Mouse (Mus musculus) lung, postnatal 0 days (tissue): Measurements from ENCODE around the gene Foxk1. TPM values are rescaled to one million over a fixed set of nuclear protein-coding genes. Genes with fewer than 3 reads are reported as not detected.

Experiments
- ATAC-seq: fragments of 200-750 bp; cut with Nextera tagmentation; 2 replicates; pipeline ENCODE4 v1.8.0; 2017; ENCODE audit warnings: moderate library complexity
- DNase-seq: peaks from one replicate; pipeline ENCODE4 v3.0.0-alpha.2; 2016; ENCODE audit warnings: low spot score
- H3K27ac ChIP-seq: fragments of 300-500 bp; sonication (generic); 2 replicates; pipeline ENCODE4 v1.5.1; 2014; ENCODE audit warnings: antibody characterized with exemption, mild to moderate bottlenecking, low read length, mixed read lengths
- H3K27me3 ChIP-seq: fragments of 300-500 bp; sonication (generic); replicated peaks from 2 replicates; pipeline ENCODE4 v1.6.1; 2014; ENCODE audit warnings: low read length, mixed read lengths; ENCODE audit not compliant: insufficient read depth
- H3K36me3 ChIP-seq: fragments of 300-500 bp; sonication (generic); 2 replicates; pipeline ENCODE4 v1.6.1; 2014; ENCODE audit warnings: low read length, mixed read lengths; ENCODE audit not compliant: insufficient read depth
- H3K4me1 ChIP-seq: fragments of 300-500 bp; sonication (generic); 2 replicates; pipeline ENCODE4 v1.6.1; 2014; ENCODE audit warnings: antibody characterized with exemption, low read depth, low read length, mixed read lengths; ENCODE audit not compliant: insufficient read depth
- H3K4me2 ChIP-seq: fragments of 300-500 bp; sonication (generic); replicated peaks from 2 replicates; pipeline ENCODE4 v1.6.1; 2014; ENCODE audit warnings: low read depth, mild to moderate bottlenecking, low read length, moderate library complexity, mixed read lengths
- H3K4me3 ChIP-seq: fragments of 300-500 bp; sonication (generic); 2 replicates; pipeline ENCODE4 v1.5.1; 2014; ENCODE audit warnings: low read depth, low read length
- H3K9ac ChIP-seq: fragments of 300-500 bp; sonication (generic); replicated peaks from 2 replicates; pipeline ENCODE4 v1.6.1; 2014; ENCODE audit warnings: low read depth, mild to moderate bottlenecking
- H3K9me3 ChIP-seq: fragments of 300-500 bp; sonication (generic); 2 replicates; pipeline ENCODE4 v1.6.1; 2016; ENCODE audit warnings: low read length, mixed read lengths
- CTCF ChIP-seq: IDR thresholded peaks from 2 replicates; pipeline ENCODE4 v1.5.1; 2016; ENCODE audit warnings: antibody characterized with exemption, mild to moderate bottlenecking
- EP300 ChIP-seq: IDR thresholded peaks from 2 replicates; pipeline ENCODE4 v1.6.1; 2016; ENCODE audit warnings: antibody characterized with exemption, mild to moderate bottlenecking, control low read depth
- WGBS: fragments of 180-500 bp; shearing (Covaris S2); extraction: QIAGEN DNeasy Blood & Tissue Kit; methylation state at CpG from one replicate; pipeline ENCODE4 v1.1.7; 2014; 5-methylcytosine and 5-hydroxymethylcytosine counted together
- polyA plus RNA-seq: library from polyadenylated mRNA; unstranded; fragments of >200 nt; fragmentation: Nextera tagmentation; extraction: Ambion mirVana; gene quantifications from 2 replicates; pipeline ENCODE4 v1.2.1, GENCODE M21; 2015

Foxk1 gene
- polyA plus RNA-seq, 1 experiment from 2014 or later, result 4.3 TPM

DNA sequence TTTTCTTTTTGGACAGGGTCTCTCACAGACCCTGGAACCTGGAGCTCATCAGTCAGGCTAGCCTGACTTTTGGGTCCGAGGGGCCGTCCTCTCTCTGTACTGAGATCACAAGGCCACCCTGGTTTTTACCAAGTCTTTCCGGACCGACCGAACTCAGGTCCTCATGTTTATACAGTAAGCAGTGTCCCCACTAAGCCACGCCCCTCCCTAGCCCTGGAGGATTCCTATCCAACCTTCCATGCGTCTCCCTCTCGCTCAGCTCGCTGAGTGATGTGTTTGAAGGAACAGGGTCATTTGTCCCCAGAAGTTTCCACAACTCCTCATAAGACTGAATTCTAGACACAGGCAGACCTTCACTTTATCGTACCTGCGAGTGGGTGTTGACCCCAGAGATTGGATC, 5.6 kb downstream of the Foxk1 start:
- WGBS, result 33% methylated on average over 11 of the region's 11 CpGs
- no peaks in the 10 kb centered on the region for H3K9me3 ChIP-seq
- TF ChIP-seq EP300 (no peak), CTCF (no peak)

DNA sequence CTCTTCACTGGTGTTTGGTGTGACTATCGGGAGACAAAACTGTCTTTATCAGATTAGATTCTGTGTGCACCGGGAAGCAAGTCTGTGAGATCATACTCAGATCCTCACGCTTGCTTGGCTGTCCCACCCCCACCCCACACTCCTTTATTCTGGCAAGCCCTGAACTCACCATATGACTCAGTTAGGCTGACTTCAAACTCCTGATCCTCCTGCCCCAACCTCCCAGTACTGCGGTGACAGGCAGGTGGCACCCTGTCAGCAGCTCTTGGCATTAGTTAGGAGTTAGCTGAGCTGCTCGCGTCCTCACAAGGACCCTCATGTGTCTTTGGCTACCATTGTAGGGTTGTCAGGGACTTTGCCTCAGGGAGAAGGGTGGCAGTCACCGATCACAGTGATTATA, 6.1 kb downstream of the Foxk1 start:
- WGBS, result 65% methylated on average over 7 of the region's 7 CpGs
- no peak overlapping the region for H3K4me3 ChIP-seq
- H3K36me3 ChIP-seq, result 0 out of 2 replicates have a peak, but pooled peaks cover 4% of the 10 kb centered on the region
- no peak overlapping the region for H3K4me2 ChIP-seq
- no peak for DNase-seq
- no peaks in the 10 kb centered on the region for H3K9me3 ChIP-seq
- H3K27me3 ChIP-seq, result no peaks in the 10 kb centered on the region
- peaks cover 14% of the 10 kb centered on the region for H3K4me1 ChIP-seq
- no peak for TF ChIP-seq CTCF
- TF ChIP-seq EP300, result no peak
- no peak overlapping the region for H3K9ac ChIP-seq
- no peak for ATAC-seq
- H3K27ac ChIP-seq, result no peak overlapping the region

More for the DNA sequence above, 5.6 kb downstream of the Foxk1 start:
- no peaks in the 10 kb centered on the region for H3K27me3 ChIP-seq
- DNase-seq (peak; percentile 31), ATAC-seq (no peak)
- H3K4me3 ChIP-seq, result no peak overlapping the region
- 0 out of 2 replicates have a peak, but pooled peaks cover 4% of the 10 kb centered on the region for H3K36me3 ChIP-seq
- peaks cover 12% of the 10 kb centered on the region; the same call in 1 of the 2 replicates for H3K4me1 ChIP-seq
- no peak overlapping the region for H3K4me2 ChIP-seq
- H3K27ac ChIP-seq, result no peak overlapping the region
- H3K9ac ChIP-seq, result no peak overlapping the region

DNA sequence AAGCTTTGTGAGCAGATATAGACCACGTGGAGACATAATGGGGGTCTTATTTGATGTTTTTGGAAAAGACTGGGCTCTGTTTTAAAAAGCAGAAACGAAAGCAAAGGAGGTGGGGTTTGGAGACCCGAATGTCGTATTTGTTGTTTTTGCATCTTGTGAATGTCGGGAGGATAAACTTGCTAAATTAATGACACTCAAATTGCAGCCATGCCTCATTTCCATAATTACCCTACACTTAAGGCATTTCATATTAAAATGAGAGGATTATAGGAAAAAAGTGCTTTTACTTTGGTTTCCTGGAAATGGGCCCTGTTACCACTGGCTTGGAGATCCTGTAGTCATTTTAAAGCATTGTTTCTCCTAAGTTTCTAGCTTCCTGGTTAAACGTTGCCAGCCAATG, 7.9 kb downstream of the Foxk1 start:
- no peak overlapping the region for H3K4me2 ChIP-seq
- no peaks in the 10 kb centered on the region for H3K9me3 ChIP-seq
- H3K36me3 ChIP-seq, result 0 out of 2 replicates have a peak, but pooled peaks cover 4% of the 10 kb centered on the region
- no peak overlapping the region for H3K9ac ChIP-seq
- H3K4me1 ChIP-seq, result peaks cover 13% of the 10 kb centered on the region
- no peak for ATAC-seq
- no peaks in the 10 kb centered on the region for H3K27me3 ChIP-seq
- WGBS, result 72% methylated on average over 6 of the region's 6 CpGs
- no peak overlapping the region for H3K4me3 ChIP-seq
- no peak overlapping the region for H3K27ac ChIP-seq
- TF ChIP-seq CTCF (no peak), EP300 (no peak)
- no peak for DNase-seq

DNA sequence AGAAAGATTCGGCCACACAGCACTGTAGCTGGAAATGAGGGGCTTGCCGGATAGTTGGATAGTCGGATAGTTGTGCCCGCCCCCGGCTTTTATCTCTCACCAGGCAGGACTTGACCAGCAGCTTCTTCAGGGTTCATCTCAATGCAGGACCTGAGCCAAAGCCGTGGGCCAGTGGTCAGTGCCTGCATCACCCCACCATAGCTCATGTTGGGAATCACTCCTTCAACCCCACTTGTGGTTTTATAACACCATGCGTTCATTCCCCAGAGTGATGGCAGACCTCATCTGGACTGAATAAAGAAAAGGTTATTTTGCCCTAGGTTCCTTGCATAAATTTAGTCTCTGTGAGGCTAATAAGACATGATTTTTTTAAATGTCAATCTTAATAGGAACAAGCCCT, 9.1 kb downstream of the Foxk1 start:
- WGBS, result 68% methylated on average over 7 of the region's 7 CpGs
- peaks cover 13% of the 10 kb centered on the region for H3K4me1 ChIP-seq

DNA sequence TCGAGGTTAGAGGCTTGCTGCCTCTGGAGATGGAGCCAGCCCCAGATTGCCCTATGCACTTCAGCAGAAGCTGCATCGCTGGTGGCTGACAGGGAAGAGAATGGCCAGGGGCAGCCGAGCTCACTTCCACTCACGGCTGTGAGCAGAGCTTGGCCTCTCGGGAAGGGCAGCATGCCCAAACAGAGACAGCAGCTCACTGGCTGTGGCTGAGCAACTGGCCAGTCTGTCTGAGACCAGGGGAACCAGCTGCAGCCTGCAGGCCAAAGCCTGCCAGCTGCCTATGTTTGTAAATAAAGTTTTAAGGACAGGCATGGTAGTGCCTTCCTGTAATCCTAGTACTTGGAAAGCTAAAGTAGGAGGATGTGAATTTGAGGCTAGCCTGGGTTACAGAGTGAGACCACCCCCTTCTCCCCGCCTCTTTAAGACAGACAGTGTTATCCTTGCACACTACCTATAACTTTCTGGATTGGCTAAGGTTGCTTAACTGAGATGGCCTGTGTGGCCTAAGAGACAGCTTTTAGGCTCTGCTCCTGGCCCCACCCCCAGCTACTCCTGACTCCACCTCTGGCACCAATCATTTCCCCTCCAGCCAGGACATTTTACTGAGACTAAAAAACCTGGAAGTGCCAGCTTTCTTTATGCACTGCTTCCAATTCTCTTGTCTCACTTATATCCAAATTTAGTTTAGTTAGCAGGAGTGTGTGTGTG, 11.5 kb downstream of the Foxk1 start:
- H3K27ac ChIP-seq, result peak overlapping the region; percentile 20; the same call in 1 of the 2 replicates
- no peak overlapping the region for H3K4me2 ChIP-seq
- H3K9ac ChIP-seq, result no peak overlapping the region
- ATAC-seq, result peak; percentile 64
- peak; percentile 23 for DNase-seq
- WGBS, result 38% methylated on average over 6 of the region's 6 CpGs
- no peak overlapping the region for H3K4me3 ChIP-seq
- no peaks in the 10 kb centered on the region for H3K9me3 ChIP-seq
- peaks cover 22% of the 10 kb centered on the region for H3K4me1 ChIP-seq
- no peak for TF ChIP-seq CTCF
- H3K36me3 ChIP-seq, result no peaks in the 10 kb centered on the region
- no peaks in the 10 kb centered on the region for H3K27me3 ChIP-seq

More for the DNA sequence above, 9.1 kb downstream of the Foxk1 start:
- H3K4me3 ChIP-seq, result no peak overlapping the region
- H3K9me3 ChIP-seq, result no peaks in the 10 kb centered on the region
- ATAC-seq, result no peak
- H3K4me2 ChIP-seq, result no peak overlapping the region
- H3K27me3 ChIP-seq, result no peaks in the 10 kb centered on the region
- no peak overlapping the region for H3K27ac ChIP-seq
- TF ChIP-seq EP300, result no peak
- no peak for TF ChIP-seq CTCF
- DNase-seq, result no peak
- no peak overlapping the region for H3K9ac ChIP-seq
- no peaks in the 10 kb centered on the region for H3K36me3 ChIP-seq

DNA sequence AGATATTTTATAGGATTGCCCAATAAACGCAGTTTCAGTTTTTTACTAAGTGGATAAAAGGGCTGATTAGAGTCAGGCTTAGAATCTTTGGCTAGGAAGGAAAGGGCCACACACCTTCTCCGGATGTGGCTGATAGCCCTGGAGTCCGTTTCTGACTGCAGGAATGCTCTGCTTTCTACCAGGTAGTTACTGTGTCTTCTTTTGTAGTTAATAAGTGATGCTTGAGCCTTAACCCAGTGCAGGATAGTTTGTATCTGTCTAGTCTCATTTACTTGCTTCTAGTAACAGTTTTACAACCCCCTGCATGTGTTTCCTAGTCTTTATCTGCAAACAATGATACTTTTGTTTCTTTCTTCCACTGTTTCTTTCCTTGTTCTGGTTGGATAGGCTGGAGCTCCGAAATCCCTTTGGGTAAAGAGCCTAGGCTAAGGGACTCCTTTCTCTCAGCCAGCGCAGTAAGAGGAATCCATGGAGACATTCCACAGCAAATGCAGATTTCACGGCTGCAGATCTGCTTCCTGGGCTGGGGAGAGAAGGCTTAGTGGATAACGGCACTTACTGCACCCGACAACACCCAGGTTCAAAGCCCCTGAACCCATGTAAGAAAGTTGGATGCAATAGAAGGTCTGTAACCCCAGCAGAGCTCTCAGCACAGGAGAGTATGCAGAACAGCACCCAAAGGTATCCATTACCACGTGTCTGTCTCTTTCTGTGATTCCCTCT, 12.6 kb downstream of the Foxk1 start:
- 54% methylated on average over 9 of the region's 9 CpGs for WGBS
- Histone ChIP-seq H3K4me3 (no peak overlapping the region), H3K4me1 (peaks cover 22% of the 10 kb centered on the region), H3K4me2 (no peak overlapping the region), H3K36me3 (no peaks in the 10 kb centered on the region), H3K9me3 (no peaks in the 10 kb centered on the region), H3K27me3 (no peaks in the 10 kb centered on the region), H3K9ac (no peak overlapping the region), H3K27ac (no peak overlapping the region)
- no peak for DNase-seq
- TF ChIP-seq CTCF (no peak), EP300 (no peak)
- ATAC-seq, result no peak
